Mouse (Mus musculus): ENCODE measurements around the gene Gm21409. TPM values are rescaled to one million over a fixed set of nuclear protein-coding genes. Genes with fewer than 3 reads are reported as not detected.
"Not testable (repeated sequence)": the region's sequence is repeated elsewhere in the genome, so short reads cannot be mapped to it uniquely, and the experiment has no call there.

The Gm21409 gene
- not detected in 2 replicates for total RNA-seq (2014; rRNA removed)
- not detected in 2 replicates for polyA plus RNA-seq (2015; fragmentation: Nextera tagmentation; extraction: Ambion mirVana)

GRCm38 (mm10) chrY:84746385-84746784 is at the start of gene Gm21409:
TSS of gene Gm21409 (plus strand) at chrY:84746685.
- H3K4me1 ChIP-seq (ENCODE audit: insufficient read depth, low read length); H3K36me3 ChIP-seq (ENCODE audit: insufficient read depth, low read length); DNase-seq (ENCODE audit: low spot score); H3K4me2 ChIP-seq (ENCODE audit: low read depth, low read length); H3K9me3 ChIP-seq (ENCODE audit: low read length); H3K4me3 ChIP-seq (ENCODE audit: low read length); H3K27ac ChIP-seq; H3K27me3 ChIP-seq (ENCODE audit: insufficient read depth, low read length); ATAC-seq; H3K9ac ChIP-seq (replicated peaks; ENCODE audit: low read length): not testable (repeated sequence)
- no CpG with 5 or more reads among the region's 6 CpGs for WGBS

Other genes with a start within 250 kb of the Gm21409 start
- not detected in 2 replicates for gene Gm21394, start 181.8 kb upstream of the Gm21409 start, total RNA-seq (2014; rRNA removed)
- gene Gm21394, start 181.8 kb upstream of the Gm21409 start, polyA plus RNA-seq (2015; fragmentation: Nextera tagmentation; extraction: Ambion mirVana) = not detected in 2 replicates

Measured in hindbrain, postnatal 0 days (tissue).